Mouse (Mus musculus) midbrain, embryonic 11.5 days (tissue): ENCODE data around the gene Wnt11. TPM values are rescaled to one million over a fixed set of nuclear protein-coding genes. Genes with fewer than 3 reads are reported as not detected.

Experiments
- ATAC-seq: fragments of 200-750 bp; cut with Nextera tagmentation; 2 replicates; pipeline ENCODE4 v1.8.0; 2017; ENCODE audit warnings: moderate TSS enrichment, moderate library complexity; ENCODE audit not compliant: low FRiP score
- DNase-seq: peaks from one replicate; pipeline ENCODE4 v3.0.0; 2015; ENCODE audit warnings: low spot score; ENCODE audit errors: missing footprints
- H3K27ac ChIP-seq: fragments of 300-500 bp; sonication (generic); 2 replicates; pipeline ENCODE4 v1.5.1; 2014; ENCODE audit warnings: low read depth, low read length
- H3K27me3 ChIP-seq: fragments of 300-500 bp; sonication (generic); 2 replicates; pipeline ENCODE4 v1.6.1; 2014; ENCODE audit warnings: mild to moderate bottlenecking, low read length, moderate library complexity, mixed read lengths; ENCODE audit not compliant: control insufficient read depth, insufficient read depth
- H3K36me3 ChIP-seq: fragments of 300-500 bp; sonication (generic); 2 replicates; pipeline ENCODE4 v1.6.1; 2014; ENCODE audit warnings: mild to moderate bottlenecking, low read length, moderate library complexity, mixed read lengths; ENCODE audit not compliant: control insufficient read depth, insufficient read depth
- H3K4me1 ChIP-seq: fragments of 300-500 bp; sonication (generic); 2 replicates; pipeline ENCODE4 v1.6.1; 2014; ENCODE audit warnings: low read length; ENCODE audit not compliant: control insufficient read depth, insufficient read depth
- H3K4me2 ChIP-seq: fragments of 300-500 bp; sonication (generic); 2 replicates; pipeline ENCODE4 v1.6.1; 2014; ENCODE audit warnings: mild to moderate bottlenecking, moderate library complexity
- H3K4me3 ChIP-seq: fragments of 300-500 bp; sonication (generic); 2 replicates; pipeline ENCODE4 v1.5.1; 2014; ENCODE audit warnings: low read depth, low read length
- H3K9ac ChIP-seq: fragments of 300-500 bp; sonication (generic); 2 replicates; pipeline ENCODE4 v1.6.1; 2014; ENCODE audit warnings: low read length
- H3K9me3 ChIP-seq: fragments of 300-500 bp; sonication (generic); 2 replicates; pipeline ENCODE4 v1.6.1; 2016; ENCODE audit warnings: low read length; ENCODE audit not compliant: control insufficient read depth
- WGBS: fragments of 180-500 bp; shearing (Covaris S2); extraction: QIAGEN DNeasy Blood & Tissue Kit; methylation state at CpG from one replicate; pipeline ENCODE4 v1.1.7; 2014; 5-methylcytosine and 5-hydroxymethylcytosine counted together
- polyA plus RNA-seq: library from polyadenylated mRNA; unstranded; fragments of >200 nt; fragmentation: Nextera tagmentation; extraction: Ambion mirVana; gene quantifications from 2 replicates; pipeline ENCODE4 v1.2.1, GENCODE M21; 2014

Wnt11 gene
- polyA plus RNA-seq = 0.61 and 0.71 TPM in 2 replicates

GRCm38 (mm10) chr7:98834711-98835321 is at the start of gene Wnt11:
Gene Wnt11, plus strand, starts transcription at chr7:98835112.
- DNase-seq (peak; percentile 93), ATAC-seq (no peak)
- Histone ChIP-seq H3K27me3 (peaks cover 80% of the 10 kb centered on the region), H3K4me2 (peak within 1 kb of the TSS; percentile 98), H3K9me3 (no peaks in the 10 kb centered on the region), H3K27ac (no peak within 1 kb of the TSS), H3K9ac (0 out of 2 replicates have a peak within 1 kb of the TSS, but pooled peaks have one; percentile 20), H3K4me1 (peaks cover 35% of the 10 kb centered on the region), H3K36me3 (no peaks in the 10 kb centered on the region), H3K4me3 (peak within 1 kb of the TSS; percentile 32)
- WGBS = under 1% methylated on average over 66 of the region's 66 CpGs

DNA sequence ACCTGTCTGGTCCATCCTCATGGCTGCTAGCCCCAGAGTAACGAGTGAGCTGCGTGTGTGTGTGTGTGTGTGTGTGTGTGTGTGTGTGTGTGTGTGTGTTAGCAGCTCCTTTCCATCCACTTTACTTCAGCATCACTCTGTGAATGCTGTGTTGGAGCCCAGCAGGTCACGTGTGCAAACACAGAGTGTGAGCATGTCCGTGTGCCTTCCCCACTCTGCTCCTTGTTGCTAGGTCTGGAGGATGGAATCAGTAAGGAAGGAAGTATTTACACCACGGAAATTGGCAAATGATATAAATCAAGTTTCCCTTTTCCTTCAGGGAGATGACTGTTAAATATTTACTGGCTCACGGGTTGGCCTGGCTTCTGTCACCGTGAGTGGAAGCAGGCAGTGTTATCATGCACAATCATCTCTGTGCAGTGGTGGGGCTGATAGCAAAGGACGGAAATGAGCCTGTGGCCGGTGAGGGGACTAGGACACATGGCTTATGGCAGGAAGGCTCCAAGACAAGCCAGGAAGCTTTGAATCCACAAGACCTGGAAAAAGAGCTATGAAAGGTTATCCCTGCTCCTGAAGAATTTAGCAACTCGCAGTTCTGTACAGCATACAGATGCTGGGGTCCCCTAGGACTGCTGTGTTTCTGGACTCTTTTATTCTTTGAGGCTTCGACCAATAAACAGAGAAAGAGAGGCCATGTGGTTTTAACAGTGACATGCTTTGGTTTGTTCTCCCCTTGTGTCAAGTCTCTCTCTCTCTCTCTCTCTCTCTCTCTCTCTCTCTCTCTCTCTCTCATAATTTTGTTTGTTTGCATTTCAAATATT is 47.9 kb upstream of the Wnt11 start:
- H3K27ac ChIP-seq = no peak overlapping the region
- 82% methylated on average over 11 of the region's 11 CpGs for WGBS
- H3K4me1 ChIP-seq = peaks cover 11% of the 10 kb centered on the region
- ATAC-seq = no peak
- no peaks in the 10 kb centered on the region for H3K36me3 ChIP-seq
- no peak overlapping the region for H3K4me3 ChIP-seq
- H3K9ac ChIP-seq = no peak overlapping the region
- no peak overlapping the region for H3K4me2 ChIP-seq
- no peak for DNase-seq
- no peaks in the 10 kb centered on the region for H3K9me3 ChIP-seq
- H3K27me3 ChIP-seq = no peaks in the 10 kb centered on the region

GRCm38 (mm10) chr7:98788721-98789120 is 46.2 kb upstream of the Wnt11 start:
- DNase-seq = no peak
- 85% methylated on average over 7 of the region's 7 CpGs for WGBS
- H3K4me3 ChIP-seq = no peak overlapping the region
- ATAC-seq = no peak
- no peaks in the 10 kb centered on the region for H3K36me3 ChIP-seq
- H3K9me3 ChIP-seq = no peaks in the 10 kb centered on the region
- H3K4me2 ChIP-seq = no peak overlapping the region
- peaks cover 8% of the 10 kb centered on the region for H3K4me1 ChIP-seq
- H3K27me3 ChIP-seq = no peaks in the 10 kb centered on the region
- no peak overlapping the region for H3K9ac ChIP-seq
- no peak overlapping the region for H3K27ac ChIP-seq

- ATAC-seq = no peak
- Histone ChIP-seq H3K36me3 (no peaks in the 10 kb centered on the region), H3K4me1 (peaks cover 4% of the 10 kb centered on the region), H3K9me3 (no peaks in the 10 kb centered on the region), H3K27me3 (no peaks in the 10 kb centered on the region), H3K4me3 (no peak overlapping the region), H3K4me2 (no peak overlapping the region), H3K9ac (no peak overlapping the region), H3K27ac (no peak overlapping the region)
- no peak for DNase-seq
- 92% methylated on average over 4 of the region's 4 CpGs for WGBS
These were observed 45.8 kb upstream of the Wnt11 start for GRCm38 (mm10) chr7:98789121-98789520.

GRCm38 (mm10) chr7:98791864-98792263 is 43.0 kb upstream of the Wnt11 start:
- no peak overlapping the region for H3K27ac ChIP-seq
- no peak overlapping the region for H3K4me2 ChIP-seq
- no peaks in the 10 kb centered on the region for H3K4me1 ChIP-seq
- H3K9ac ChIP-seq = no peak overlapping the region
- H3K4me3 ChIP-seq = no peak overlapping the region
- DNase-seq (no peak), ATAC-seq (no peak)
- H3K9me3 ChIP-seq = no peaks in the 10 kb centered on the region
- no peaks in the 10 kb centered on the region for H3K27me3 ChIP-seq
- 83% methylated on average over 5 of the region's 5 CpGs for WGBS
- no peaks in the 10 kb centered on the region for H3K36me3 ChIP-seq

DNA sequence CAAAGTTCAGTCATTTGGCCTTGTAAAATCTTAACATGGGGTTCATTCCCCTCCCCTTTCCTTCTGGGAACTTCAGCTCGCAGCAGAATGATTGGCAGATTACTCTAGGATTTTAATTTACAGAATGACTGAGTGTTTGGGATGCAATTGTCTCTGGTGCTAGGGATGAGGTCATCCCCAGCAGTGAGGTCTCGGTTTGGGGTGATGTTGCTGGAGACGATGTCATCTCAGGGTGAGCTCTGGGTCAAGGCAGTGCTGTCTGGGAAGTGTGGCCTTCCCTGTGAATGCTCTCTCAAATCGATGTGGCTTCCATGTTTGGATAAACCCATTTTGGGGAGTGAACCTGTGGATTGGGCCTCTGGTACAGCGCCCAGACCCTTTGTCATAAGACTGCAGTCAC is 41.1 kb upstream of the Wnt11 start:
- Histone ChIP-seq H3K4me3 (no peak overlapping the region), H3K9ac (no peak overlapping the region), H3K36me3 (no peaks in the 10 kb centered on the region), H3K9me3 (no peaks in the 10 kb centered on the region), H3K4me2 (no peak overlapping the region), H3K27me3 (no peaks in the 10 kb centered on the region), H3K27ac (no peak overlapping the region), H3K4me1 (peaks cover 10% of the 10 kb centered on the region)
- WGBS = 75% methylated on average over 5 of the region's 5 CpGs
- ATAC-seq (no peak), DNase-seq (no peak)

DNA sequence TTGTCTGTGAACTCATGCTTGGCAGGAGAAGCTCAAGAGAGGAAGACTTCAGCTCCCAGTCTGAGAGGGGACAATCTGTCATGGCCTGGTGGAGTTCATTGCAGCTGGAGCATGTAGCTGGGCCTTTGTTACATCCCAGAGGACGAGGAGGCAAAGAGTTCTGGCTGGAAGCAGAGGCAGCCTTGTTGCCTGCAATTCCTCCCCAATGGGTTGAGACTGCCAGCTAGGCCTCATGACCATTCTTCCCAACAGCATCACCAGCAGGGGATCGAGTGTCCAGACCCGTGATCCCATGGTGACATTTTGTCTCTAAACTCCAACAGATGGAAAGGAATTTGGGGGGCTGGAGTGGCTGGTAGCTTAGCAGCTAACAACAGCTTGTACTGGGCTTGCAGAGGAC is 40.5 kb upstream of the Wnt11 start:
- DNase-seq (no peak), ATAC-seq (no peak)
- 60% methylated on average over 3 of the region's 3 CpGs for WGBS
- H3K27me3 ChIP-seq = no peaks in the 10 kb centered on the region
- H3K9me3 ChIP-seq = no peaks in the 10 kb centered on the region
- H3K4me1 ChIP-seq = peaks cover 10% of the 10 kb centered on the region
- no peak overlapping the region for H3K27ac ChIP-seq
- no peak overlapping the region for H3K4me2 ChIP-seq
- no peak overlapping the region for H3K4me3 ChIP-seq
- no peak overlapping the region for H3K9ac ChIP-seq
- H3K36me3 ChIP-seq = no peaks in the 10 kb centered on the region

DNA sequence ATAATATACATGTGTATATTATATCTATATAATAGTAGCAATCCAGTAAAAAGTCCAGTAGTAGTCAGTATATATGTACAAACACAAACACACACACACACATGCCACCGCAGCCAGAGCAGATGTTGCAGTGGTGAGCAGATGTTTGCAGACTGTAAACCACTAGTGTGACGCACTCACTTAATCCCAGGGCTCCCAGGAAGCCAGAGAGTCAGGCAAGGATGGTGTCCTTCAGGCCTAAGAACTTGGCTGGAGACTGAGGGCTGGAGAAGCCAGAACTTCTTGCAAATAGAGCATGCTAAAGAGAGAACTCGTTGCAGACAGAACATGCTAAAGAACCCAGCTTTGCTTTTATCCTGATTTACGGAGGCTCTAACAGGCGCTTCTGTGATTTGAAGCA is 39.3 kb upstream of the Wnt11 start:
- no peaks in the 10 kb centered on the region for H3K9me3 ChIP-seq
- no peak overlapping the region for H3K4me2 ChIP-seq
- H3K4me3 ChIP-seq = no peak overlapping the region
- WGBS = 89% methylated on average over 5 of the region's 5 CpGs
- H3K27me3 ChIP-seq = no peaks in the 10 kb centered on the region
- H3K36me3 ChIP-seq = no peaks in the 10 kb centered on the region
- DNase-seq (no peak), ATAC-seq (no peak)
- peaks cover 10% of the 10 kb centered on the region for H3K4me1 ChIP-seq
- no peak overlapping the region for H3K27ac ChIP-seq
- H3K9ac ChIP-seq = no peak overlapping the region

GRCm38 (mm10) chr7:98797347-98798133 is 37.4 kb upstream of the Wnt11 start:
- DNase-seq (no peak), ATAC-seq (no peak)
- Histone ChIP-seq H3K9me3 (no peaks in the 10 kb centered on the region), H3K4me1 (peaks cover 10% of the 10 kb centered on the region), H3K9ac (no peak overlapping the region), H3K4me2 (no peak overlapping the region), H3K27me3 (no peaks in the 10 kb centered on the region), H3K4me3 (no peak overlapping the region), H3K27ac (no peak overlapping the region), H3K36me3 (no peaks in the 10 kb centered on the region)
- 24% methylated on average over 5 of the region's 5 CpGs for WGBS
